Mouse (Mus musculus) adrenal gland, adult 8-10 months (tissue): ENCODE measurements around the gene Atad2b. TPM values are rescaled to one million over a fixed set of nuclear protein-coding genes. Genes with fewer than 3 reads are reported as not detected.
"Not testable (repeated sequence)": the region's sequence is repeated elsewhere in the genome, so short reads cannot be mapped to it uniquely, and the experiment has no call there.

Source experiments
- DNase-seq: peaks from one replicate; pipeline ENCODE4 v3.0.0; 2022
- total RNA-seq, 4 experiments: library from RNA; stranded (reverse); gene quantifications; 2 replicates each; pipeline ENCODE4 v1.2.4; 2022

Gene Atad2b
- total RNA-seq, 4 experiments from 2014 or later, result 22.5 to 31.4 (median 25.5) TPM

GRCm38 (mm10) chr12:4911716-4912115 lies 5.4 kb upstream of the Atad2b start:
- peak; percentile 54 for DNase-seq

- DNase-seq, result no peak
Observed at GRCm38 (mm10) chr12:4914441-4914840, 2.7 kb upstream of the Atad2b start.

- no peak for DNase-seq
Observed at GRCm38 (mm10) chr12:4914944-4915343, 2.2 kb upstream of the Atad2b start.

- peak; percentile 46 for DNase-seq
Observed at GRCm38 (mm10) chr12:4917805-4918591, 845 bp downstream of the Atad2b start.

- DNase-seq, result no peak
Observed at GRCm38 (mm10) chr12:4928197-4928596, 11.0 kb downstream of the Atad2b start.

- DNase-seq, result no peak
Observed at GRCm38 (mm10) chr12:4930820-4931548, 13.8 kb downstream of the Atad2b start.

GRCm38 (mm10) chr12:4952272-4952671 lies 35.1 kb downstream of the Atad2b start:
- DNase-seq, result no peak

- no peak for DNase-seq
Observed at GRCm38 (mm10) chr12:4953156-4953555, 36.0 kb downstream of the Atad2b start.

- DNase-seq, result peak; percentile 42
Observed at GRCm38 (mm10) chr12:4972939-4973338, 55.8 kb downstream of the Atad2b start.

GRCm38 (mm10) chr12:4978324-4978723 lies 61.2 kb downstream of the Atad2b start:
- no peak for DNase-seq

GRCm38 (mm10) chr12:4996981-4997380 lies 79.8 kb downstream of the Atad2b start:
- DNase-seq, result no peak

- no peak for DNase-seq
Observed at GRCm38 (mm10) chr12:5005338-5005737, 88.2 kb downstream of the Atad2b start.

GRCm38 (mm10) chr12:5005776-5006175 lies 88.6 kb downstream of the Atad2b start:
- DNase-seq, result not testable (repeated sequence)

GRCm38 (mm10) chr12:5008638-5009037 lies 91.5 kb downstream of the Atad2b start:
- DNase-seq, result not testable (repeated sequence)

GRCm38 (mm10) chr12:5025226-5025861 lies 108.2 kb downstream of the Atad2b start:
- DNase-seq, result no peak

GRCm38 (mm10) chr12:5029035-5029434 lies 111.9 kb downstream of the Atad2b start:
- DNase-seq, result no peak

GRCm38 (mm10) chr12:5038008-5038407 lies 120.9 kb downstream of the Atad2b start:
- DNase-seq, result no peak

GRCm38 (mm10) chr12:5044141-5044540 lies 127.0 kb downstream of the Atad2b start:
- no peak for DNase-seq

GRCm38 (mm10) chr12:5048104-5048503 lies 131.0 kb downstream of the Atad2b start:
- DNase-seq, result no peak

GRCm38 (mm10) chr12:5067590-5067989 lies 150.4 kb downstream of the Atad2b start:
- DNase-seq, result no peak

- DNase-seq, result no peak
Observed at GRCm38 (mm10) chr12:5070131-5070530, 153.0 kb downstream of the Atad2b start.

GRCm38 (mm10) chr12:5073191-5073590 lies 156.0 kb downstream of the Atad2b start:
- no peak for DNase-seq

GRCm38 (mm10) chr12:5081480-5081879 lies 164.3 kb downstream of the Atad2b start:
- DNase-seq, result no peak
